Mouse (Mus musculus): ENCODE measurements at regions not wholly inside any gene's neighbourhood (a gene's known extent, or its start where the extent isn't known, plus 50 kb on each side); places are given as distances from the start of the nearest gene placed in this dataset.
A peak's percentile ranks its signal among the peaks of the same experiment; 100 is the strongest.

DNA sequence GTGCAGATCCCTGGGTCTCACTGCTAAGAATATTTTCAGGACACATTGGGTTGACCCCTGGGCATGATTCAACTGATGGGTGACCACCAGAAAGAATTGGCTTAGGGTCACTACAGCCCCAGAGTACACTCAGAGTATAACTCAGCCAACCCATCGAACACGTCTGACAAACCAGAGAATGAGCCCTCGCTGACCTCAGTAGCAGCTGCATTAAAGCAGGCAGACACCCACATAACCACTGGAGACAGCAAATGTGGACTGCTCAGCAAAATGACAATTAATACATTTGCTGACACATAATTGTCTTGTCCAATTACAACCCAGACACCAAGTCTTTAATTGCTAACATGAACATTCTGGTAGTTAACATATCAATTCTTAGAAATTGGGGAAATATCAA lies 175.7 kb downstream of the Cbln4 start:
- TF ChIP-seq CTCF (IDR thresholded peaks at IDR 0.05; ENCODE audit: low read depth) = no peak
- H3K27me3 ChIP-seq (ENCODE audit: insufficient read depth, low read length) = peaks cover 4% of the 10 kb centered on the region; the same call in 1 of the 2 replicates
- no peaks in the 10 kb centered on the region for H3K4me1 ChIP-seq (ENCODE audit: insufficient read depth)
- H3K4me3 ChIP-seq (ENCODE audit: low read depth, low read length) = no peak overlapping the region
- no peak overlapping the region for H3K4me2 ChIP-seq
- no peak for ATAC-seq (ENCODE audit: insufficient read depth)
- H3K27ac ChIP-seq (ENCODE audit: low read depth) = no peak overlapping the region
- 74% methylated on average over 3 of the region's 3 CpGs for WGBS
- no peaks in the 10 kb centered on the region for H3K36me3 ChIP-seq (ENCODE audit: insufficient read depth)
- no peak overlapping the region for H3K9ac ChIP-seq
- DNase-seq = no peak
- no peaks in the 10 kb centered on the region for H3K9me3 ChIP-seq (ENCODE audit: low read depth, low read length)

DNA sequence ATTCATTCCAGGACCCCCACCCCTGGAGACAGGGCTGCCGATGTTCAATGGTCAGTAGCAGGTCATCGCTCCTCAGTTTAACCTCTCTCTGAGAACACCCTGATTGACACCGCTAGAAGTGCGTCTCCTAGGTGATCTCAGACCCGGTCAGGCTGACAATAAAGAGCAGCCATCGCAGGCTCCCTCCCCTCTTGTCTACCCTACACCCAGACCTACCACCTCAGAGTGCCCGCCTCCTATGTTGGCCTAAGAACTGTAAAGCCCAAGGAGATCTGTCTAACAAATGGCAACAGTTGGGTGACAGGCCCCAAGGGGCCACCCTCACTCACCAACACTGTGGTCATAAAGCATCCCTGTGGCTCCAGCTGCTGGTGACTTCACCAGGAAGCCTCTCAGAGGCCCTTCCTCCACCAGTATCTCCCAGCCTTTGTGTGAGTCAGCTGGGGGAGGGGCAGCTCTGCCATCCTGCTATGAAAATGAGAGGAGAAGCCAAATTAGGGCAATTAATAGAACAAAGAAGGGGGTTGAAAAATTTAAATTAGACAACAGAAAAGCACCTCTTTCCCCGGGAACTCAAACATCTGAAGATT lies 178.8 kb downstream of the Cbln4 start:
- Histone ChIP-seq H3K27me3 (ENCODE audit: insufficient read depth, low read length) (no peaks in the 10 kb centered on the region), H3K4me2 (no peak overlapping the region), H3K4me1 (ENCODE audit: insufficient read depth) (no peaks in the 10 kb centered on the region), H3K9me3 (ENCODE audit: low read depth, low read length) (no peaks in the 10 kb centered on the region), H3K4me3 (ENCODE audit: low read depth, low read length) (no peak overlapping the region), H3K9ac (no peak overlapping the region), H3K36me3 (ENCODE audit: insufficient read depth) (no peaks in the 10 kb centered on the region), H3K27ac (ENCODE audit: low read depth) (no peak overlapping the region)
- no peak for TF ChIP-seq CTCF (IDR thresholded peaks at IDR 0.05; ENCODE audit: low read depth)
- DNase-seq (no peak), ATAC-seq (ENCODE audit: insufficient read depth) (no peak)
- 90% methylated on average over 8 of the region's 8 CpGs for WGBS

DNA sequence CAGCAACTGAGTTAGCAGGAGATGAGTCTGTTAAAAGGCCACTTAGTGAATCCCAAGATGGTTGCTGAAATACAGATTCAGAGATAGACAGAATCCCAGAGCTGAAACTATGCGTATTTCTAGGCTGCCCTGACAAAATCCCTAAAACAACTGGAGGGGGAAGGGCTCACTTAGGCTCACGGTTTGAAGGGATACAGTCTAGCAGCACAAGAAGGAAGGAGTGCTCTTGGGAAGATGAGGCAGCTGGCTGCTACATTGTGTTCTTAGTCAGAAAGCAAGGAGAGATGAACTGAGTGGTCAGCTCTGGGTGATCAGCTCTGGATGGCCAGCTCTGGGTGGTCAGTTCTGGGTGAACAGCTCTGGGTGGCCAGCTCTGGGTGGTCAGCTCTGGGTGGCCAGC lies 180.6 kb downstream of the Cbln4 start:
- H3K27ac ChIP-seq (ENCODE audit: low read depth) = no peak overlapping the region
- no peak overlapping the region for H3K9ac ChIP-seq
- H3K27me3 ChIP-seq (ENCODE audit: insufficient read depth, low read length) = no peaks in the 10 kb centered on the region
- DNase-seq = no peak
- no peak for TF ChIP-seq CTCF (IDR thresholded peaks at IDR 0.05; ENCODE audit: low read depth)
- H3K4me2 ChIP-seq = no peak overlapping the region
- no peaks in the 10 kb centered on the region for H3K9me3 ChIP-seq (ENCODE audit: low read depth, low read length)
- no peak for ATAC-seq (ENCODE audit: insufficient read depth)
- H3K4me3 ChIP-seq (ENCODE audit: low read depth, low read length) = no peak overlapping the region
- H3K36me3 ChIP-seq (ENCODE audit: insufficient read depth) = no peaks in the 10 kb centered on the region
- 85% methylated on average over 2 of the region's 2 CpGs for WGBS
- no peaks in the 10 kb centered on the region for H3K4me1 ChIP-seq (ENCODE audit: insufficient read depth)

DNA sequence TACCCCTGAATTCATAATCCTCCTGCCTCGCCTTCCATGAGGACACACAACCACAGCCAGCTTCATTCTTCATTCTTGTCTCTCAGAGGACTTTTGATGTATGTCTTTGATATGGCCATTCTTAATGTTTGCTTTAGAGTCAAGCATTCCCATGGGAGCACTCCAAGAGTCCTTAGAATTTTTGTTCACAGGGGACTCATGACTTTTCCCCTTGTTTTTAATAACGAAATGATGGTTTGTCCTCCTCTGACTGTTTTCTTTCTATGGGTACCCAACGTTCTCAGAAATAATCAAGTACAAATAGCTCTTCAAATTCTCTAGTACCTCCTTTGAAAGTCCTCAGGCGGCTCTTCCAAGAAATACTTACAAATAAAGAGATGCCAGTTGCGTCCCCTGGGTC lies 184.4 kb downstream of the Cbln4 start:
- H3K9ac ChIP-seq = no peak overlapping the region
- no peaks in the 10 kb centered on the region for H3K9me3 ChIP-seq (ENCODE audit: low read depth, low read length)
- H3K4me1 ChIP-seq (ENCODE audit: insufficient read depth) = no peaks in the 10 kb centered on the region
- peak; percentile 53; the same call in 1 of the 2 replicates for ATAC-seq (ENCODE audit: insufficient read depth)
- no peak overlapping the region for H3K4me3 ChIP-seq (ENCODE audit: low read depth, low read length)
- H3K27ac ChIP-seq (ENCODE audit: low read depth) = no peak overlapping the region
- WGBS = 50% methylated on average over 5 of the region's 5 CpGs
- no peak for TF ChIP-seq CTCF (IDR thresholded peaks at IDR 0.05; ENCODE audit: low read depth)
- no peaks in the 10 kb centered on the region for H3K36me3 ChIP-seq (ENCODE audit: insufficient read depth)
- no peak overlapping the region for H3K4me2 ChIP-seq
- DNase-seq = peak; percentile 33
- H3K27me3 ChIP-seq (ENCODE audit: insufficient read depth, low read length) = no peaks in the 10 kb centered on the region

DNA sequence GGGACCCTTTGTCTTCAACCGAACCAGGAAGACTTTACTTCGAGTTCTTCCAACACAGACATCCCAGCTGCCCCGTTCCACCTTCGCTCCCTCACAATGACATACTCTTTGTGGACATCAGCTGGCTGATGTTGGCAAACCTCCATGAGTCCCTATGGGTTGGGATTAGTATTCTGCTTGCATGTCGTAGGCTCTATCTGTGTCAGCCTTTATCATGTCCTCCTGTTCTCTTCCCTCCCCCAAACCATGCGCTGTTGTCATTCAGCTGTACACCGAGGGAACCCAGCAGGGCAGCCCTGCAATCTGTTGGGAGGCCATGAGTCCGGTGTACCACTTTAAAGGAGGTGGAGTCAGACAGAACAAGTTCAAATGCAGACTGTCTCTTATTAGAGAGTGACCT lies 186.8 kb downstream of the Cbln4 start:
- no peak overlapping the region for H3K4me3 ChIP-seq (ENCODE audit: low read depth, low read length)
- H3K27ac ChIP-seq (ENCODE audit: low read depth) = no peak overlapping the region
- DNase-seq (no peak), ATAC-seq (ENCODE audit: insufficient read depth) (no peak)
- H3K27me3 ChIP-seq (ENCODE audit: insufficient read depth, low read length) = no peaks in the 10 kb centered on the region
- no peaks in the 10 kb centered on the region for H3K4me1 ChIP-seq (ENCODE audit: insufficient read depth)
- no peak overlapping the region for H3K9ac ChIP-seq
- no peaks in the 10 kb centered on the region for H3K9me3 ChIP-seq (ENCODE audit: low read depth, low read length)
- no peaks in the 10 kb centered on the region for H3K36me3 ChIP-seq (ENCODE audit: insufficient read depth)
- H3K4me2 ChIP-seq = no peak overlapping the region
- WGBS = 62% methylated on average over 8 of the region's 8 CpGs
- no peak for TF ChIP-seq CTCF (IDR thresholded peaks at IDR 0.05; ENCODE audit: low read depth)

DNA sequence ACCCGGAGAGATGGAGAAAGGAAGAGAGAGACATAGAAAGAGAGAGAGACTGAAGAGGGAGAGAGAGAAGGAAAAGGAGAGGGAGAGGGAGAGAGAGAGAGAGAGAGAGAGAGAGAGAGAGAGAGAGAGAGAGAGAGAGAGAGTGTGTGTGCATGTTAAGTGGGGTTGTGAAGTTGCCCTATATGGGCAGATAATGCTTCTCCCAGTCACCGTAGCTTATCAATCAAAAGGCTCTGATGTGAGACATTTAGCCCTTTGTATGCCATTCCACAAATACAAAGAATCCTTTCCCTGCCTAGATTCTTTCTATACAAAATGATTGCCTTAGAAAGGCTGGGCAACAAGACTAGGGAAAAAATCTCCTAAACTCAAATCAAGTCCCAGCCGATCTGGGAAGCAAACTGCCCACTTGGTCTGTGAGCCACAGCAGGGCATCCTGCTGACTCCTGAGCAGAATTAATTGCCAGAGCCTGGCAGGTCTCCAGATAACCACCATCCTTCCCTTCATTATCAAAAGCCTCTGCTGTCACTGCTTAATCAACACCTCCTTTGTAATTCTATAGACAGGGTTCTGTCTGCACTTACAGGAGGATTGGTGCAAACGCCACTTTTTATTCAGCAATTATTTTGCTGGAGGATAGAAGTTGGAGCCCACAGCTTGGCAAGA lies 196.3 kb downstream of the Cbln4 start:
- Histone ChIP-seq H3K36me3 (ENCODE audit: insufficient read depth) (no peaks in the 10 kb centered on the region), H3K4me2 (no peak overlapping the region), H3K4me3 (ENCODE audit: low read depth, low read length) (no peak overlapping the region), H3K27ac (ENCODE audit: low read depth) (no peak overlapping the region), H3K9ac (no peak overlapping the region), H3K4me1 (ENCODE audit: insufficient read depth) (no peaks in the 10 kb centered on the region), H3K27me3 (ENCODE audit: insufficient read depth, low read length) (no peaks in the 10 kb centered on the region), H3K9me3 (ENCODE audit: low read depth, low read length) (no peaks in the 10 kb centered on the region)
- no peak for ATAC-seq (ENCODE audit: insufficient read depth)
- WGBS = 31% methylated on average over 4 of the region's 4 CpGs
- no peak for TF ChIP-seq CTCF (IDR thresholded peaks at IDR 0.05; ENCODE audit: low read depth)
- no peak for DNase-seq

DNA sequence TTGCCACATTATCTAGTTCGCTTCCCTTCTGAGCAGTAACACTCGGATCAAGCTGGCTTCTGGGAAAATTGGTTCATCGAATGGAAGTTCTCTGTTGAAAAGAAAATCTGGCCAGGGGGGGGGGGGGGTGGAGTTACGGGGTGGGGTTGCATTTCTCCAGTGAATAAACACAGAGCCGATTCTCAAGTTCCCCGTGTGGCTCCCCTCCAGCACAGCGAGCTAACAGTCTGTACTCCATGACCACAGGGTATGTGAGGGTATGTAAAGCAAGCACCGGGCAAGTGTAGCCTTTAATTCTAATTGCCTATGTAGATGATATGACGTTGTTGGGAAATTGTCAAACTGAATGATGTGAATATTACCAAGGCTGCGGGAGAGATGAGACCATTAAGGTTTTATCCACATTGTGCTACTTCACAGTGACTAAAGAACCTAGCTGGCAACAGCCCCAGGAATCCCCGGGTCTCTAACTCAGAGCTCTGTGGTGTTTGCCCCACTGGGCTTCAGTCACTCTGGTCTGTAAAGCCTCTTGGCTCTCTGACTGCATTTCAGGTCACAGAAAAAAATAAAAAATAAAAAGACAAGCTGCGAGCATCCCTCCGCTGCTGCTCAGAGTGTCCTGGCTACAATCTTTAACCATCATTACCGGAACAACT lies 203.1 kb downstream of the Cbln4 start:
- 57% methylated on average over 14 of the region's 14 CpGs for WGBS
- no peak for ATAC-seq (ENCODE audit: insufficient read depth)
- Histone ChIP-seq H3K4me1 (ENCODE audit: insufficient read depth) (no peaks in the 10 kb centered on the region), H3K9me3 (ENCODE audit: low read depth, low read length) (no peaks in the 10 kb centered on the region), H3K4me3 (ENCODE audit: low read depth, low read length) (no peak overlapping the region), H3K27ac (ENCODE audit: low read depth) (no peak overlapping the region), H3K9ac (no peak overlapping the region), H3K27me3 (ENCODE audit: insufficient read depth, low read length) (no peaks in the 10 kb centered on the region), H3K4me2 (no peak overlapping the region), H3K36me3 (ENCODE audit: insufficient read depth) (no peaks in the 10 kb centered on the region)
- TF ChIP-seq CTCF (IDR thresholded peaks at IDR 0.05; ENCODE audit: low read depth) = no peak
- DNase-seq = no peak
